Mouse (Mus musculus): ENCODE data around the gene Snap91.

GRCm38 (mm10) chr9:86764002-86764401, 116.5 kb downstream of the Snap91 start:
- TF ChIP-seq POLR2A (IDR thresholded peaks at IDR 0.05; ENCODE audit: borderline replicate concordance, extremely low read depth, insufficient read depth, insufficient read length, poor library complexity, severe bottlenecking) (no peak), CTCF (IDR thresholded peaks at IDR 0.05; ENCODE audit: borderline replicate concordance, extremely low read depth, insufficient read depth, insufficient read length) (no peak)
